Mouse (Mus musculus): Measurements from ENCODE around the gene Ica1.

DNA sequence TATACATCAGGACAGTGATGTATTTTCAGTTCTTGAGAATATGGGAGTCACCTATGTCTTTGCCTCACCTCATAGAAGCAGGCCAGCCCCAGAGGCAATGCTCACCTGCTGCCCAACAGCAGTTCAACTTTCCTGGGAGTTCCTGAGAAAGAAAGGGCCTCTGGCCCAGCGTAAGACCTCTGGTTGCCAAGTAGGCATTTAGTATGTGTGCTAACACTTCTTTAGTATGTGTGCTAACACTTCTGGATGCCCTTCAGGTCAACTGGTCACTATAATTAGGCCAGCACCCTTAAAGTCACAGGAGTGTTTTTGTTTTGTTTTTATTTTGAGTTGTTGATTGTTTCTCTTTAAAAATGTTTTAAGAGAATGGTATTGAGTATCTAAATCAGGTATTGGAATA, 18.4 kb downstream of the Ica1 start:
- TF ChIP-seq CTCF (IDR thresholded peaks at IDR 0.05; ENCODE audit: borderline replicate concordance, insufficient read depth, low read depth, low read length) (no peak), POLR2A (IDR thresholded peaks at IDR 0.05; ENCODE audit: borderline replicate concordance, insufficient read depth, low read length) (no peak)

All from cerebellum, adult 2 months (tissue).